Mouse (Mus musculus): ENCODE results near the gene Pacsin3.

The Pacsin3 gene

GRCm38 (mm10) chr2:91263692-91264660 lies 8.2 kb downstream of the Pacsin3 start:
- DNase-seq: peak; percentile 19

- peak; percentile 99 for DNase-seq
Measured at GRCm38 (mm10) chr2:91264711-91265681, 9.2 kb downstream of the Pacsin3 start, which contains the start of gene Arfgap2. TSS of gene Arfgap2 (plus strand) at chr2:91264974.

GRCm38 (mm10) chr2:91268042-91268441 lies 12.3 kb downstream of the Pacsin3 start:
- DNase-seq: no peak

GRCm38 (mm10) chr2:91268706-91269105 lies 13.0 kb downstream of the Pacsin3 start:
- no peak for DNase-seq

GRCm38 (mm10) chr2:91269687-91270133 lies 14.0 kb downstream of the Pacsin3 start:
- DNase-seq: no peak

- DNase-seq: peak; percentile 59
Measured at GRCm38 (mm10) chr2:91278749-91279371, 23.1 kb downstream of the Pacsin3 start.

GRCm38 (mm10) chr2:91279372-91279755 lies 23.6 kb downstream of the Pacsin3 start:
- DNase-seq: no peak

GRCm38 (mm10) chr2:91281366-91281765 lies 25.6 kb downstream of the Pacsin3 start:
- peak; percentile 10 for DNase-seq

- DNase-seq: no peak
Measured at GRCm38 (mm10) chr2:91283972-91284371, 28.2 kb downstream of the Pacsin3 start.

GRCm38 (mm10) chr2:91284375-91285199 lies 28.8 kb downstream of the Pacsin3 start:
- DNase-seq: no peak

- DNase-seq: peak; percentile 80
Measured at GRCm38 (mm10) chr2:91285885-91286505, 30.2 kb downstream of the Pacsin3 start.

- no peak for DNase-seq
Measured at GRCm38 (mm10) chr2:91287563-91287962, 31.8 kb downstream of the Pacsin3 start.

- no peak for DNase-seq
Measured at GRCm38 (mm10) chr2:91291197-91292007, 35.6 kb downstream of the Pacsin3 start.

- DNase-seq: no peak
Measured at GRCm38 (mm10) chr2:91294226-91294625, 38.5 kb downstream of the Pacsin3 start.

- no peak for DNase-seq
Measured at GRCm38 (mm10) chr2:91295895-91296294, 40.1 kb downstream of the Pacsin3 start.

- no peak for DNase-seq
Measured at GRCm38 (mm10) chr2:91299156-91299555, 43.4 kb downstream of the Pacsin3 start.

GRCm38 (mm10) chr2:91300784-91301183 lies 45.0 kb downstream of the Pacsin3 start:
- DNase-seq: no peak

GRCm38 (mm10) chr2:91301836-91302235 lies 46.1 kb downstream of the Pacsin3 start:
- no peak for DNase-seq

- no peak for DNase-seq
Measured at GRCm38 (mm10) chr2:91302845-91303244, 47.1 kb downstream of the Pacsin3 start.

- DNase-seq: no peak
Measured at GRCm38 (mm10) chr2:91305926-91306325, 50.2 kb downstream of the Pacsin3 start.

All from kidney, adult 18-20 months (tissue).